Mouse (Mus musculus) hindbrain, embryonic 16.5 days (tissue): ENCODE measurements around the gene Ptprf. TPM values are rescaled to one million over a fixed set of nuclear protein-coding genes. Genes with fewer than 3 reads are reported as not detected.

ENCODE experiments used
- ATAC-seq: fragments of 200-750 bp; cut with Nextera tagmentation; 2 replicates; pipeline ENCODE4 v1.8.0; 2017; ENCODE audit warnings: moderate TSS enrichment, moderate library complexity
- H3K27ac ChIP-seq: fragments of 300-500 bp; sonication (generic); 2 replicates; pipeline ENCODE4 v1.5.1; 2014; ENCODE audit warnings: low read depth, mild to moderate bottlenecking, control low read depth, low read length, moderate library complexity
- H3K27me3 ChIP-seq: fragments of 300-500 bp; sonication (generic); replicated peaks from 2 replicates; pipeline ENCODE4 v1.6.1; 2014; ENCODE audit warnings: low read length; ENCODE audit not compliant: control insufficient read depth, insufficient read depth
- H3K36me3 ChIP-seq: fragments of 300-500 bp; sonication (generic); 2 replicates; pipeline ENCODE4 v1.6.1; 2014; ENCODE audit warnings: mild to moderate bottlenecking, low read length, moderate library complexity, mixed read lengths; ENCODE audit not compliant: control insufficient read depth, insufficient read depth
- H3K4me1 ChIP-seq: fragments of 300-500 bp; sonication (generic); 2 replicates; pipeline ENCODE4 v1.6.1; 2014; ENCODE audit warnings: low read depth, low read length; ENCODE audit not compliant: control insufficient read depth, insufficient read depth
- H3K4me2 ChIP-seq: fragments of 300-500 bp; sonication (generic); 2 replicates; pipeline ENCODE4 v1.6.1; 2014; ENCODE audit warnings: mild to moderate bottlenecking, low read length, control low read depth, moderate library complexity
- H3K4me3 ChIP-seq: fragments of 300-500 bp; sonication (generic); 2 replicates; pipeline ENCODE4 v1.5.1; 2014; ENCODE audit warnings: mild to moderate bottlenecking, low read length, control low read depth, moderate library complexity
- H3K9ac ChIP-seq: fragments of 300-500 bp; sonication (generic); 2 replicates; pipeline ENCODE4 v1.6.1; 2014; ENCODE audit warnings: low read depth, mild to moderate bottlenecking, control low read depth, low read length, moderate library complexity
- H3K9me3 ChIP-seq: fragments of 300-500 bp; sonication (generic); 2 replicates; pipeline ENCODE4 v1.6.1; 2014; ENCODE audit warnings: mild to moderate bottlenecking, low read length, moderate library complexity; ENCODE audit not compliant: control insufficient read depth
- WGBS: fragments of 180-500 bp; shearing (Covaris S2); extraction: QIAGEN DNeasy Blood & Tissue Kit; methylation state at CpG from one replicate; pipeline ENCODE4 v1.1.7; 2014; 5-methylcytosine and 5-hydroxymethylcytosine counted together
- polyA plus RNA-seq: library from polyadenylated mRNA; unstranded; fragments of >200 nt; fragmentation: Nextera tagmentation; extraction: Ambion mirVana; gene quantifications from 2 replicates; pipeline ENCODE4 v1.2.1, GENCODE M21; 2015

Ptprf gene
- polyA plus RNA-seq, 1 experiment from 2014 or later: 71.7 TPM

DNA sequence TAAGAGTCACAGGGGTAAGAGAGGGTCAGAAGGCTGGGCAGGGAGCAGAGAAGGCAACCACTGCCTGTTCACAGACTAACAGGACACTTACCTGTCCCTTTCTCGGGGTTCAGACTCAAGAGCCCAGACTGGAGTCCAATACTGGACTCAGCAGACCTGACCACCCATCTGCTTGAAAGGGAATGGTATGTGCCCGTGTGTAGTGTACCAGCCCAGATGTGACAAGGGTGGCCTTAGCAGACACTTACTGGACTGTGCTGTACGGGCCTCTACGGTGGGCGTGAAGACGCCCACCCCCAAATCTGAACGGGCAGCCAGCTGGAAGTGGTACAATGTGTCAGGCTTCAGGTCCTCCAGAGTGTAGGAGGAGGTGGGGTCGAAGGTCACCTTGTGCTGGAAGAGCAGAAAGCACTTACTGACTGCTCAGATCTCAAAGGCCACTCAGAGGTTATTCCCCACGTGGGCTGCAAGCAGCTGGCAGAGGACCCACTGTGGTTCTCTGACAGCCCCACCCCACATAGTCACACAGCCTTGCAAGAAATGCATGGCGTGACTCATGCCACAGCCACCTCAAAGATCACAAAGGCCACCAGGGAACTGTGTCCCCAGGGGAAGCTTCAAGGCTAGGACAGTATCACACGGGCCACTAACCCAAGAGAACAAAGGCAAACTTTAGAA is 56.4 kb downstream of the Ptprf start:
- H3K9ac ChIP-seq: no peak overlapping the region
- H3K4me2 ChIP-seq: no peak overlapping the region
- WGBS: 81% methylated on average over 11 of the region's 11 CpGs
- ATAC-seq: no peak
- peaks cover 49% of the 10 kb centered on the region for H3K36me3 ChIP-seq
- no peak overlapping the region for H3K27ac ChIP-seq
- no peak overlapping the region for H3K4me3 ChIP-seq
- H3K4me1 ChIP-seq: no peaks in the 10 kb centered on the region
- no peaks in the 10 kb centered on the region for H3K27me3 ChIP-seq
- no peaks in the 10 kb centered on the region for H3K9me3 ChIP-seq

GRCm38 (mm10) chr4:118233886-118234285 is 57.3 kb downstream of the Ptprf start:
- H3K9me3 ChIP-seq: no peaks in the 10 kb centered on the region
- WGBS: 84% methylated on average over 2 of the region's 2 CpGs
- no peak for ATAC-seq

GRCm38 (mm10) chr4:118231861-118232260 is 59.3 kb downstream of the Ptprf start:
- ATAC-seq: no peak
- no peaks in the 10 kb centered on the region for H3K27me3 ChIP-seq
- WGBS: 90% methylated on average over 6 of the region's 6 CpGs
- H3K27ac ChIP-seq: no peak overlapping the region
- H3K9me3 ChIP-seq: no peaks in the 10 kb centered on the region
- H3K4me2 ChIP-seq: no peak overlapping the region
- no peaks in the 10 kb centered on the region for H3K4me1 ChIP-seq
- peaks cover 45% of the 10 kb centered on the region for H3K36me3 ChIP-seq
- no peak overlapping the region for H3K4me3 ChIP-seq
- H3K9ac ChIP-seq: no peak overlapping the region

More at GRCm38 (mm10) chr4:118233886-118234285, 57.3 kb downstream of the Ptprf start:
- no peak overlapping the region for H3K27ac ChIP-seq
- H3K9ac ChIP-seq: no peak overlapping the region
- no peak overlapping the region for H3K4me2 ChIP-seq
- no peaks in the 10 kb centered on the region for H3K4me1 ChIP-seq
- H3K4me3 ChIP-seq: no peak overlapping the region
- peaks cover 50% of the 10 kb centered on the region for H3K36me3 ChIP-seq
- H3K27me3 ChIP-seq: no peaks in the 10 kb centered on the region

GRCm38 (mm10) chr4:118229035-118229770 is 62.0 kb downstream of the Ptprf start:
- H3K9me3 ChIP-seq: no peaks in the 10 kb centered on the region
- H3K27ac ChIP-seq: no peak overlapping the region
- H3K4me2 ChIP-seq: no peak overlapping the region
- peaks cover 42% of the 10 kb centered on the region for H3K36me3 ChIP-seq
- H3K4me1 ChIP-seq: no peaks in the 10 kb centered on the region
- ATAC-seq: no peak
- no peak overlapping the region for H3K9ac ChIP-seq
- no peak overlapping the region for H3K4me3 ChIP-seq
- 62% methylated on average over 6 of the region's 6 CpGs for WGBS
- no peaks in the 10 kb centered on the region for H3K27me3 ChIP-seq

DNA sequence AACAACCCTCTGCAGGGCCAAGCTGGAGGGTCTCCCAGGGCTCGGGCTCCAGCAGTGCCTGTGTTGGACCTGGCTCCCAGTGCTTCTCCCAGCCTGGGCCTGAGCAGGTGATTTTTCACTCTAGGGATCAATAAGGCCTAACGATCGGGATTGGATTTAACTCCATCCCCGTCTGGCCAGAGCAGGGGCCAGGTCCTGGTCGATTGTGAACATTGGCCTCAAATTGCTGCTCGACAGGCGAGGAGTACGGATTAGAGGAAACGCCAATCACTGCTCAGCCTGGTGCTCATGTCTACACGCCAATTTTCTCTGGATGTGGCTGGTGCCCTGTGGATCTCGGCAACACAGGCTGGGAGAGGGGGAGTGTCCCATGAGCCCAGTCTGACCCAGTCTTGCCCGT is 63.8 kb downstream of the Ptprf start:
- no peak overlapping the region for H3K4me3 ChIP-seq
- H3K4me1 ChIP-seq: no peaks in the 10 kb centered on the region
- peaks cover 53% of the 10 kb centered on the region for H3K36me3 ChIP-seq
- no peak overlapping the region for H3K4me2 ChIP-seq
- H3K9ac ChIP-seq: no peak overlapping the region
- H3K27me3 ChIP-seq: no peaks in the 10 kb centered on the region
- H3K9me3 ChIP-seq: no peaks in the 10 kb centered on the region
- ATAC-seq: no peak
- 76% methylated on average over 12 of the region's 12 CpGs for WGBS
- no peak overlapping the region for H3K27ac ChIP-seq

GRCm38 (mm10) chr4:118221261-118221660 is 69.9 kb downstream of the Ptprf start:
- H3K9me3 ChIP-seq: no peaks in the 10 kb centered on the region
- no peak overlapping the region for H3K27ac ChIP-seq
- no peak overlapping the region for H3K4me2 ChIP-seq
- no peak overlapping the region for H3K9ac ChIP-seq
- H3K36me3 ChIP-seq: peaks cover 60% of the 10 kb centered on the region
- no peaks in the 10 kb centered on the region for H3K27me3 ChIP-seq
- H3K4me1 ChIP-seq: no peaks in the 10 kb centered on the region
- no peak overlapping the region for H3K4me3 ChIP-seq
- WGBS: 89% methylated on average over 7 of the region's 7 CpGs
- ATAC-seq: no peak

DNA sequence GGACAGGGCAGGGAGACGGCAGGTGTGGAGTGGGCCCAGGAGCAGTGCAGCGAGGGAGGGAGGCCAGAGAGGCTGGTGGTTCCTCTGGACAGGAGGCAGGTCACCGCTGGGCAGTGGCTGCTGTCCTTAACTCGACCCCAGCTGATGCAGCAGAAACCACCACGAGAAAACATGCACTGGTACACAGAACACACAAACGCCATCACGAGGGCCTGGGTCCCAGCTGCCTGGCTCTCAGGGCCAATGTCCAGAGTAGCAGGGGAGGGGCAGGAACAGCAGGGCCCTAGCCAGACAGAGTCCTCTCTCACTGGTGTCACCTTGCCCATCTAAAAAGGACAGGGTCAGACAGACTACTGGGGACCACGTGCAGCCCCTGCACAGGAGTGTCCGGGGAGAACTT is 70.4 kb downstream of the Ptprf start:
- H3K4me2 ChIP-seq: no peak overlapping the region
- no peak overlapping the region for H3K4me3 ChIP-seq
- no peak overlapping the region for H3K27ac ChIP-seq
- ATAC-seq: no peak
- peaks cover 59% of the 10 kb centered on the region for H3K36me3 ChIP-seq
- H3K9me3 ChIP-seq: no peaks in the 10 kb centered on the region
- H3K27me3 ChIP-seq: no peaks in the 10 kb centered on the region
- no peaks in the 10 kb centered on the region for H3K4me1 ChIP-seq
- WGBS: 87% methylated on average over 9 of the region's 9 CpGs
- no peak overlapping the region for H3K9ac ChIP-seq

- no peak overlapping the region for H3K4me2 ChIP-seq
- 73% methylated on average over 6 of the region's 6 CpGs for WGBS
- no peak overlapping the region for H3K4me3 ChIP-seq
- peaks cover 48% of the 10 kb centered on the region for H3K36me3 ChIP-seq
- no peaks in the 10 kb centered on the region for H3K4me1 ChIP-seq
- no peak overlapping the region for H3K27ac ChIP-seq
- no peaks in the 10 kb centered on the region for H3K9me3 ChIP-seq
- ATAC-seq: no peak
- H3K9ac ChIP-seq: no peak overlapping the region
- H3K27me3 ChIP-seq: no peaks in the 10 kb centered on the region
Measured at GRCm38 (mm10) chr4:118219487-118219886, 71.7 kb downstream of the Ptprf start.

- Histone ChIP-seq H3K27me3 (no peaks in the 10 kb centered on the region), H3K9me3 (no peaks in the 10 kb centered on the region), H3K36me3 (peaks cover 48% of the 10 kb centered on the region), H3K9ac (no peak overlapping the region), H3K4me2 (no peak overlapping the region), H3K27ac (no peak overlapping the region), H3K4me1 (no peaks in the 10 kb centered on the region), H3K4me3 (no peak overlapping the region)
- ATAC-seq: no peak
- 90% methylated on average over 5 of the region's 5 CpGs for WGBS
Measured at GRCm38 (mm10) chr4:118218521-118218920, 72.7 kb downstream of the Ptprf start.
